Mouse (Mus musculus) hindbrain, postnatal 0 days (tissue): ENCODE data around the gene Eef1a1. TPM values are rescaled to one million over a fixed set of nuclear protein-coding genes. Genes with fewer than 3 reads are reported as not detected.

Experiments
- ATAC-seq: fragments of 200-750 bp; cut with Nextera tagmentation; 2 replicates; pipeline ENCODE4 v1.8.0; 2017; ENCODE audit warnings: mild to moderate bottlenecking, moderate TSS enrichment, moderate library complexity
- DNase-seq: peaks from one replicate; pipeline ENCODE4 v3.0.0-alpha.2; 2015; ENCODE audit warnings: low spot score
- H3K27ac ChIP-seq: fragments of 300-500 bp; sonication (generic); 2 replicates; pipeline ENCODE4 v1.5.1; 2014; ENCODE audit warnings: mild to moderate bottlenecking
- H3K27me3 ChIP-seq: fragments of 300-500 bp; sonication (generic); 2 replicates; pipeline ENCODE4 v1.6.1; 2014; ENCODE audit warnings: low read length, mixed read lengths; ENCODE audit not compliant: insufficient read depth
- H3K36me3 ChIP-seq: fragments of 300-500 bp; sonication (generic); 2 replicates; pipeline ENCODE4 v1.6.1; 2014; ENCODE audit warnings: low read length, mixed read lengths; ENCODE audit not compliant: insufficient read depth
- H3K4me1 ChIP-seq: fragments of 300-500 bp; sonication (generic); 2 replicates; pipeline ENCODE4 v1.6.1; 2014; ENCODE audit warnings: antibody characterized with exemption, low read length, mixed read lengths; ENCODE audit not compliant: insufficient read depth
- H3K4me2 ChIP-seq: fragments of 300-500 bp; sonication (generic); 2 replicates; pipeline ENCODE4 v1.6.1; 2014; ENCODE audit warnings: low read depth, mild to moderate bottlenecking, low read length, moderate library complexity, mixed read lengths
- H3K4me3 ChIP-seq: fragments of 300-500 bp; sonication (generic); 2 replicates; pipeline ENCODE4 v1.5.1; 2014; ENCODE audit warnings: low read length
- H3K9ac ChIP-seq: fragments of 300-500 bp; sonication (generic); replicated peaks from 2 replicates; pipeline ENCODE4 v1.6.1; 2014; ENCODE audit warnings: mild to moderate bottlenecking, low read length, moderate library complexity, mixed read lengths
- H3K9me3 ChIP-seq: fragments of 300-500 bp; sonication (generic); 2 replicates; pipeline ENCODE4 v1.6.1; 2016; ENCODE audit warnings: low read length, mixed read lengths
- CTCF ChIP-seq: IDR thresholded peaks from 2 replicates; pipeline ENCODE4 v1.5.1; 2016; ENCODE audit warnings: antibody characterized with exemption, control low read depth, low read depth
- WGBS: fragments of 180-500 bp; shearing (Covaris S2); extraction: QIAGEN DNeasy Blood & Tissue Kit; methylation state at CpG from one replicate; pipeline ENCODE4 v1.1.7; 2014; 5-methylcytosine and 5-hydroxymethylcytosine counted together
- polyA plus RNA-seq: library from polyadenylated mRNA; unstranded; fragments of >200 nt; fragmentation: Nextera tagmentation; extraction: Ambion mirVana; gene quantifications from 2 replicates; pipeline ENCODE4 v1.2.1, GENCODE M21; 2015
- total RNA-seq: library from RNA; depleted of rRNA; stranded (reverse); fragments of >200 nt; gene quantifications from 2 replicates; pipeline ENCODE4 v1.2.3, GENCODE M21; 2014

Eef1a1 gene
- total and polyA plus RNA-seq, 2 experiments from 2014 or later = 2,549 to 5,628 TPM

- Histone ChIP-seq H3K27ac (no peak overlapping the region), H3K4me2 (no peak overlapping the region), H3K9me3 (no peaks in the 10 kb centered on the region), H3K4me1 (no peaks in the 10 kb centered on the region), H3K36me3 (peaks cover 28% of the 10 kb centered on the region), H3K9ac (no peak overlapping the region), H3K4me3 (no peak overlapping the region), H3K27me3 (no peaks in the 10 kb centered on the region)
- ATAC-seq (no peak), DNase-seq (peak; percentile 82)
- TF ChIP-seq CTCF = peak; percentile 69
- WGBS = 4% methylated on average over 5 of the region's 5 CpGs
These were observed 11.9 kb downstream of the Eef1a1 start for GRCm38 (mm10) chr9:78477021-78477551.

GRCm38 (mm10) chr9:78476531-78477020 is 12.4 kb downstream of the Eef1a1 start:
- H3K4me3 ChIP-seq = no peak overlapping the region
- no peaks in the 10 kb centered on the region for H3K4me1 ChIP-seq
- TF ChIP-seq CTCF = no peak
- no peaks in the 10 kb centered on the region for H3K9me3 ChIP-seq
- no peak for ATAC-seq
- H3K27me3 ChIP-seq = no peaks in the 10 kb centered on the region
- DNase-seq = no peak
- H3K9ac ChIP-seq = no peak overlapping the region
- peaks cover 28% of the 10 kb centered on the region for H3K36me3 ChIP-seq
- H3K27ac ChIP-seq = no peak overlapping the region
- 16% methylated on average over 1 of the region's 1 CpGs for WGBS
- no peak overlapping the region for H3K4me2 ChIP-seq

- Histone ChIP-seq H3K9ac (no peak overlapping the region), H3K36me3 (peaks cover 28% of the 10 kb centered on the region), H3K4me2 (no peak overlapping the region), H3K4me1 (no peaks in the 10 kb centered on the region), H3K27ac (no peak overlapping the region), H3K9me3 (no peaks in the 10 kb centered on the region), H3K4me3 (no peak overlapping the region), H3K27me3 (no peaks in the 10 kb centered on the region)
- WGBS = 84% methylated on average over 4 of the region's 4 CpGs
- ATAC-seq (no peak), DNase-seq (no peak)
- no peak for TF ChIP-seq CTCF
These were observed 13.1 kb downstream of the Eef1a1 start for GRCm38 (mm10) chr9:78475873-78476272.

- Histone ChIP-seq H3K9ac (no peak overlapping the region), H3K27me3 (no peaks in the 10 kb centered on the region), H3K4me3 (no peak overlapping the region), H3K36me3 (peaks cover 33% of the 10 kb centered on the region), H3K9me3 (no peaks in the 10 kb centered on the region), H3K4me2 (no peak overlapping the region), H3K27ac (no peak overlapping the region), H3K4me1 (no peaks in the 10 kb centered on the region)
- 92% methylated on average over 2 of the region's 2 CpGs for WGBS
- ATAC-seq (no peak), DNase-seq (no peak)
- no peak for TF ChIP-seq CTCF
These were observed 13.6 kb downstream of the Eef1a1 start for GRCm38 (mm10) chr9:78475383-78475780.

GRCm38 (mm10) chr9:78474771-78475382 is 14.1 kb downstream of the Eef1a1 start:
- H3K36me3 ChIP-seq = peaks cover 34% of the 10 kb centered on the region
- no peak for TF ChIP-seq CTCF

GRCm38 (mm10) chr9:78474270-78474669 is 14.7 kb downstream of the Eef1a1 start:
- DNase-seq (no peak), ATAC-seq (no peak)
- Histone ChIP-seq H3K9ac (no peak overlapping the region), H3K4me1 (no peaks in the 10 kb centered on the region), H3K9me3 (no peaks in the 10 kb centered on the region), H3K27me3 (no peaks in the 10 kb centered on the region), H3K4me3 (no peak overlapping the region), H3K36me3 (peaks cover 34% of the 10 kb centered on the region), H3K4me2 (no peak overlapping the region), H3K27ac (no peak overlapping the region)
- no peak for TF ChIP-seq CTCF
- 80% methylated on average over 2 of the region's 2 CpGs for WGBS

More at GRCm38 (mm10) chr9:78474771-78475382, 14.1 kb downstream of the Eef1a1 start:
- Histone ChIP-seq H3K4me1 (no peaks in the 10 kb centered on the region), H3K4me3 (no peak overlapping the region), H3K4me2 (no peak overlapping the region), H3K9me3 (no peaks in the 10 kb centered on the region), H3K27me3 (no peaks in the 10 kb centered on the region), H3K27ac (no peak overlapping the region), H3K9ac (no peak overlapping the region)
- DNase-seq (no peak), ATAC-seq (no peak)
- WGBS = 85% methylated on average over 5 of the region's 5 CpGs

GRCm38 (mm10) chr9:78473588-78473987 is 15.4 kb downstream of the Eef1a1 start:
- H3K36me3 ChIP-seq = peaks cover 29% of the 10 kb centered on the region
- H3K27ac ChIP-seq = no peak overlapping the region
- H3K4me2 ChIP-seq = no peak overlapping the region
- no peaks in the 10 kb centered on the region for H3K27me3 ChIP-seq
- no peaks in the 10 kb centered on the region for H3K9me3 ChIP-seq
- ATAC-seq = no peak
- H3K4me3 ChIP-seq = no peak overlapping the region
- no peak for TF ChIP-seq CTCF
- WGBS = 66% methylated on average over 8 of the region's 8 CpGs
- DNase-seq = peak; percentile 29
- H3K9ac ChIP-seq = no peak overlapping the region
- no peaks in the 10 kb centered on the region for H3K4me1 ChIP-seq
